Mouse (Mus musculus) monocyte, adult 5-6 weeks (primary cell): ENCODE results near the gene Cyb561d2. TPM values are rescaled to one million over a fixed set of nuclear protein-coding genes. Genes with fewer than 3 reads are reported as not detected.
A peak's percentile ranks its signal among the peaks of the same experiment; 100 is the strongest.
"Not testable (repeated sequence)": the region's sequence is repeated elsewhere in the genome, so short reads cannot be mapped to it uniquely, and the experiment has no call there.

Experiments
- ATAC-seq: fragments of 153-309, 156-312 bp; replicated peaks from 2 replicates; pipeline ENCODE4 v1.8.0; 2017; ENCODE audit warnings: mild to moderate bottlenecking; ENCODE audit not compliant: low TSS enrichment, insufficient number of reproducible peaks, severe bottlenecking, poor library complexity, low FRiP score
- total RNA-seq: library from RNA; stranded (forward); fragments of 200-1000, 200-491, 200-594 nt; gene quantifications from 3 replicates; pipeline ENCODE4 v1.2.3, GENCODE M21; 2017

The Cyb561d2 gene
- total RNA-seq, 1 experiment from 2014 or later, result 27.2 TPM

DNA sequence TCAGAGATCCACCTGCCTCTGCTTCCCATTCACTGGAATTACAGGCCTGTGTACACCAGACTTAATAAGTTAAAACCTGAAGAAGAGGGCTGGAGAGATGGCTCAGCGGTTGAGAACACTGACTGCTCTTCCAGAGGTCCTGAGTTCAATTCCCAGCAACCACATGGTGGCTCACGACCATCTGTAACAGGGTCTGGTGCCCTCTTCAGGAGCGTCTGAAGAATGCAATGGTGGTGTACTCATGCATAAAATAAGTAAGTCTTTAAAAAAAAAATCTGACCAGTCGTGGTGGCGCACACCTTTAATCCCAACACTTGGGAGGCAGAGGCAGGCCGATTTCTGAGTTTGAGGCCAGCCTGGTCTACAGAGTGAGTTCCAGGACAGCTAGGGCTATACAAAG, 31.8 kb upstream of the Cyb561d2 start:
- not testable (repeated sequence) for ATAC-seq

DNA sequence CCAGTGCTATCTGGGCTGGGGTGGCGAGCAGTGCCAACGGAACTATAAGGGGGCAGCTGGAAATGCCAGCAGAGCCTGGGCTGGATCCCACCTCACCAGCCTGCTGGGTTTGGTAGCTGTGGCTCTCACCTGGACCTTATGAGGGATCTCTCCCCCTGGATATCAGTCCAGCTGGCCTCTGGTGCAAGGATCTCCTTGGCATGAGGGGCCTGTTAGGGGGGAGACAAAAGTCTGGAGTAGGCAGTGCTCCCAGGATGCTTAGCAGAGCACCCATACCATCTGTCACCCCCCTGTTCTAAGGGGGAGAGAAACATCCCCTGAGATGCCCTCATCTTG, 30.3 kb upstream of the Cyb561d2 start:
- ATAC-seq, result no peak

DNA sequence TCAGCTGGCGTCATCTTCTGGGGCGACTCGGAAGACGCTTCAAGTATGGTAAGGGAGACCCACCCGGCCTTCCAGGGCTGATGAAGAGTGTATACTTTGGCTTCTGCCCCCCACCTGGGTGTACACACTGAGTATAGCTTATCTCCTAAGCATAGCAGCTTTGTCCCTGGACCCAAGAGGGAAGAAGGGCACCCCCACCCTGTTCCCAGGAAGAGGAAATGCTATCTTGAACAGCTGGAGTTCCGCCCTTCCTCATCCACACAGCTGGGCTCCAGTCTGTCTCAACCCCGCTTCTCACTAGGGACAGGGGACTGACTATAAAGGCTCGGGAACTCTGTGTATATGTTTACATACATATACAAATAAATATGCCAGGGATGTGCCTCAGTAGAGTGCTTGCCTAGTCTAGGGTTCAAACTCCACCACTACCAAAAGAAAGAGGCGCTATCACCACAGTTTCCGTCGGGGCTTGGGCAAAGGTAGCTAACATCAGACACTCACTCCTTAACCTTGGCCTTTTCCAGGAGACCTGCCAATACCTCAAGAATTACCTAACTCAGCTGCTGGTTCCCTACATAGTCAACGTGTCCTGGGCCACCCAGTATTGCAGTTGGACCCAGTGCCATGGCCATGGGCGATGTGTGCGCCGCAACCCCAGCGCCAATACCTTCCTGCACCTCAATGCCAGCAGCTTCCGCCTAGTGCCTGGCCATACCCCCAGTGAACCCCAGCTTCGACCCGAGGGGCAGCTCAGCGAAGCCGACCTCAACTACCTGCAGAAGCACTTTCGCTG, 29.7 kb upstream of the Cyb561d2 start:
- no peak for ATAC-seq

DNA sequence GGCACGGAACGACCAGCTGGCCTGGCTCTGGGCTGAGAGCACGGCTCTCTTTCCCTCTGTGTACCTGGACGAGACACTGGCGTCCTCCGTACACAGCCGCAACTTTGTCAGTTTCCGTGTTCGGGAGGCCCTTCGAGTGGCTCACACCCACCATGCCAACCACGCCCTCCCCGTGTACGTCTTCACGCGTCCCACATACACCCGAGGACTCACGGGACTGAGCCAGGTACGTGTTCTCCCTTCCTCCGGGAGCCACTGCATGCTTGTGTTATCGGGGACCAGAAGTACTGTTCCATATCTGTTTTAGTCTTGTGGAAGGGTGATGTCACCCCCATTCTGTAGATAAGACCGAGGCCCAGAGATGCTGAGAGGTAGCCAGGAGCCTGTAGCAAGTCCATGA, 28.9 kb upstream of the Cyb561d2 start:
- ATAC-seq, result no peak

DNA sequence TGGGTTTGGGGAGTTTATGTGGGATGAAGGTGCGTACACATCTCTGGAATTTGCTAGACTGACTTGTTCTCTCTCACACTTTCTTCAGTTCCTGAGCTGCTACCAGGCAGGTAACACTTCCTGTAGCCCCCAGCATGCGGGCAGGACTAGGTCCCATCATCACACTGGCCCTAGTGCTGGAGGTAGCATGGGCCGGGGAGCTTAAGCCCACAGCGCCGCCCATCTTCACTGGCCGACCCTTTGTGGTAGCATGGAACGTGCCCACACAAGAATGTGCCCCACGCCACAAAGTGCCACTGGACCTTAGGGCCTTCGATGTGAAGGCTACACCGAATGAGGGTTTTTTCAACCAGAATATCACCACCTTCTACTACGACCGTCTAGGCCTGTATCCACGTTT, 28.0 kb upstream of the Cyb561d2 start:
- no peak for ATAC-seq

DNA sequence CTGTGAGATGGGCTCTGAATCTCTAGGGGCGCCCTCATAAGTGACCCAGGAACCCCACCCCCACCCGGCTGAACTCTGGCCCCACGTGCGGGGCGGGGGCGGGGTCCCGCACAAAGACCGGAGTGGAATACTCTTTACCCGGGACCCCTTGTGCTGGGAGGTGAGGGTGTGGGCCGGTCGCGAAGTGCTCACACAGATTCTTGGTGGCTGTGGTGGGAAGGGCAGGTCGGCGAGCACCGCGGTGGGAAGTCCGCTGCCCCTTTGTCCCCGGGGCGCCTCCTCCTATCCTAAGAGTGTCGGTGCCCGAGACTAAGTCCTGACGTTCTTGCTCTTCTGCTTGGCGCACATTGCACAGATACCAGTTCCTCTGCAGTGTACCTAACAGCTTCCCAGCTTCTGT, 27.3 kb upstream of the Cyb561d2 start:
- no peak for ATAC-seq

DNA sequence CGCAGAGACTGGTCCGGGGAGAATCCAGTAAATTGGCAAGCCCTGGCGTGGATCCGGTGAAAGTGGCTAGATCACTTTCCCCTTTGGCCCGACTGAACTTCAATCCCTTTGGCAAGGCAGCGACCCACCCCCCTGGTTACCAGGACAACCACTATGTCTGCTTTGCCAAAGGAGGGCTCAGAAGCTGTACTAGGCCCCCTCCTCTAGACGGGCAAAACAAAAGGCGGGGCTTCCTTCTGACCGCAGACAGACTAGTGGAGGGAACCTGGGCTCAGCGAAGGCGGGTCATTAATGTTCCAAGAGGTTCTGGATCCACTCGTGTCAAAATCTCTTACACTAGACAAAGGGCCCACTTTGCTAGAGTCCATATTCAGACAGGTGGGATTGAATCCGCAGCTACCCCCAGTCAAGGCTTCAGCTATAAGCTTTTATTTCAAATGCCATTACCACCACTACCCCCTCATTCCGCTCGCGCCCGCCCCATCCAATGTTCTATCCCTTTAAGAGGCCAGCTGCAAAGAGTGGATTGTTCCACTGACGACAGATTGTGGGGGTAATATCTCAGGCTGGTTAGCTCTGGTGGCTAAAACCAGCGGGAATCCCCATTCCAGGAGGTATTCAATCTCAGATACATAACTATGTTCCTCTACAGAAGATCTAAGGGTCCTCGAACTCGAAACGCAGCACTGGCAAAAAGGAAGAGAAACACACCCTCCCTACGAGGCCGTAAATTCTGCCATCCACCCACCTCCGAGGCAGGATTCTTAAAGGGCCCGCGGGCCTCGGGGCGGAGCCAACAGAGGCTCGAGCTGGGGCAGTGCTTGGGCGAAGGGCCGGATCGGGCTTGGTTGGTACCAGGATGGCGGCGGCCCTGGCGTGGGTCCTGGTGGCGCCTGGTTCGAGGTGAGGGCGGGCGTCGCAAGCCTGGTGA, 26.6 kb upstream of the Cyb561d2 start:
- peak; percentile 73 for ATAC-seq

DNA sequence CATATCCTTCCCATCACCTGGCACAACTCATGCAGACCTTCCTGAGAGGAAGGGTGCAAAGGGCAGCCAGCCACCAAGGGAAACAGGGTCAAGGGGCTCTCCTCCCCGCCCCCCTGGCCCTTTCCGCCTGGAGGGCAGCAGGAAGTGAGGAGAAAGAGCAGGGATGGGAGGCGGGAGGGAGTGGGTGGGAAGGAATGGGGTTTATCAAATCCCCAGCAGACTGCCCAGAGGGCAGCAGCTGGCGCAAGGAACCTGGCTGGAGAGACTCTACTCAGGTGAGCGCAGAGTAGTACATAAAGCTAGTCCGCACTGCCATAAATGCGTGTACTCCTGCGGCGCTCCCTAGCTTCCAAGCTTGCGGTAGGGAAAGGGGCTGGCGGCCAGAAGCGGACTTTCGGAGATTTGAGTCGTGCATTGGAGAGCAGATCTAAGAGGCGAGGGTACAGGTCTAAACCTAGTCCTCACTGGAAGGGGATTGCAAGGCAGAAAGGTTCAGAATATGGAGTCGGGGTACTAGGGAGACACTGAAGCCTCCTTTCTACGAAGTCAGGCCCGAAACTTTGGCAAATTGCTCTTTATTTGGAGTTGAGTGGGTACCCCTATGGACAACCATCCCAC, 25.8 kb upstream of the Cyb561d2 start, which contains the start of gene Hyal2:
Hyal2 (plus strand) TSS at position 244 of the 618 bp plus-strand sequence.
- ATAC-seq, result no peak

DNA sequence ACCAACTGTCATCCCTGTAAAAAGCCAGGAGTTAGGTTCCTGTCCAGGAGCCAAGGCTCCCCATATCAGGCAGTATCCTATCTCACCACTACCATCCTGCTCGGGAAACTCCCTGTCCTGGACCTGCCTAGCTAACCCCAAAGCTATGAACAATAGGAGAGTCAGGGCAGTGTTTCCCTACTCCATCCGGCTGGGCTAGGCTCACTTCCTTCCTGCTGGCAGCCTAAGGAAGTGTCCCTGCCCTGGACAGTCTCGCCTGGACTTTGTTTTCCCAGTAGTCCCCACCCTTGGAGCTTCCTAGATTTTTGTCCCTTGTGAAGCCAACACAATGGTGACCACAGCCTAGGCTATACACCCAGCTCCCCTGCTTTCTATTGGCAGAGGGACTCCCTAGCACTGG, 24.9 kb upstream of the Cyb561d2 start:
- ATAC-seq, result no peak

DNA sequence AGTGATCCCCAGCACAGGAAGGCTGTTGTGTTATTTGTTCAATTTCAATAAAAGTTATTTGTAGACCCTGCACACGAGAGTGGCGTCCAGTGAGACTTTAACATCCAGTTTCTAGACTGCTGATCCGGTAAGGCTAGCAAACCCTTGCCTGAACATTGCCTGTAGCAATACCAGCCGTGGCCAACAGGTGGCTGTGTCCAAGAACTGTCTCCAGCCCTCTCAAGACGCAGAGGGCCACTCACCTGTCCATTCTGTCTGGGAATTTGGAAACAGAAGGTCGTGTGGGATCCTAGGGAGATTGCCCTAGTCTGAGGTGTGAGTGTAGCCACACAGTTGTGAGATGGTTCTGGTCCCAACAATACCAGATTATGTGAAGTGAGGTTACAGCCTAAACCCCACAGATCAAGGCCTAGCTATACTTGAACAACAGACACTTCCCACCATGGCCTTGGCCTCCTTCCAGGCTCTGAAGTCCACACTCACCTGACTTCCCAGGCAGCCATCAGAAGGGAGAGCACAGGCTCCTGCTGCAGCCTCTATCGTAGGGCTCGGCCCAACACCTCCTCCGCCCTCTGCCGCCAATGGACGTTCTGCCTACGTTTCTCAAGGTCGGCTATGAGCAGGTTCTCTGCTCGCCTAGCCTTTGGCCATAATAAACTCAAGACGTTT, 24.2 kb upstream of the Cyb561d2 start:
- 0 out of 2 replicates have a peak, but pooled peaks have one; percentile 32 for ATAC-seq

DNA sequence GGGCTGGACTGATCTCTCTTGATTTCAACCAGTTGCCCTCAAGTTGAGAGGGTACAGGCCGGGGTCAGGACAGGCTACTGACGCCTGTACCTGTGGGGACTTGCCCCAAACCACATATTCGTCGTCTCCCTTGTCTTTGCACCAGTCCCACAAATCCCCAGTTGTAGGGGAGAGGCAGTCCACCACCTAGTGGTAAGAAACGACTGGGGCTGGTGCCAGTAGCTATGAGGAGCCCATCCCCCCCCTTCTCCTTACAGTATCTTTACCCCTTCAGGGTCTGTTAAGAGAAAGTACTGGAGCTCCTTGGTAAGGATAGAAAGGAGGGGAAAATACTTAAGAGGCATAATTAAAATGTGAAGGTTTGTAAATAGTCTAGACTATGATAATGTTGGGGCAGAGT, 23.6 kb upstream of the Cyb561d2 start:
- not testable (repeated sequence) for ATAC-seq

DNA sequence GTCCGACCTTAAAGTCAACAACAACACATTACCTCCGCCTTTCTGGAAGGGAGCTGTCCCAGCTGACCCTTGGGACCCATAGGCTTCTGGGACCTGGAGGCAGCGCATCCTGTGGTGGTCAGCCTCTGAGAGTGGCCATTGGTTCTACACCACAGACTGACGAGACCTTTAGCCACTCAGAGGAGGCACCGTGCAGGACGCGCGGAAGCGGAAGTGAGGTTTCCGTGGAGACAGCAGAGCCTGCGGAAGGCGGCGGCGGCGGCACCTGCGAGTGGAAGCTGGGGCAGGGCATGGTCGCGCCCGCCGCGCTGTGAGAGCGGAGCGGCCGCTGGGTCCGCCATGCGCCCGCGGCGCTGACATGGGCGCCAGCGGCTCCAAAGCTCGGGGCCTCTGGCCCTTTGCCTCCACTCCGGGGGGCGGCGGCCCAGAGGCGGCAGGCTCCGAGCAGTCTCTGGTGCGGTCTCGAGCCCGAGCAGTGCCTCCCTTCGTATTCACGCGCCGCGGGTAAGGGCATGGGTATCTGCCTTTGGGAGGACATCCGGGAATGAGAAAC, 21.1 kb upstream of the Cyb561d2 start, which contains the start of gene Tusc2:
Tusc2 (plus strand) TSS at position 227 of the 553 bp plus-strand sequence.
- peak; percentile 96 for ATAC-seq

DNA sequence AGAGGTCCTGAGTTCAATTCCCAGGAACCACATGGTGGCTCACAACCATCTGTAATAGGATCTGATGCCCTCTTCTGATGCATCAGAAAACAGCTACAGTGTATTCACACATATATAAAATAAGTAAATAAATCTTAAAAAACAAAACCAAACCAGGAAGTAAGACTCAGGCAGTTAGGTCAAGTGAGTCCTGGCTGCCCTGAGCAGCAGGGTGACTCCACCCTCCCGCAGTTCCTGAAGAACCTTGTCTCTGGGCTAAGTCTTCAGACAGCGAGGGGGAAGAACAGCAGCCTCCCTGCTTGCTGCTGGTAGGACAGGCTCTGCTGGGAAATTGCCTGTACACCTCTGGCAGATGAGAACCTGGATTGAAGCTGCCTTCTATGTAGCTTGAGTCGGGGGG, 14.4 kb upstream of the Cyb561d2 start:
- ATAC-seq, result no peak

DNA sequence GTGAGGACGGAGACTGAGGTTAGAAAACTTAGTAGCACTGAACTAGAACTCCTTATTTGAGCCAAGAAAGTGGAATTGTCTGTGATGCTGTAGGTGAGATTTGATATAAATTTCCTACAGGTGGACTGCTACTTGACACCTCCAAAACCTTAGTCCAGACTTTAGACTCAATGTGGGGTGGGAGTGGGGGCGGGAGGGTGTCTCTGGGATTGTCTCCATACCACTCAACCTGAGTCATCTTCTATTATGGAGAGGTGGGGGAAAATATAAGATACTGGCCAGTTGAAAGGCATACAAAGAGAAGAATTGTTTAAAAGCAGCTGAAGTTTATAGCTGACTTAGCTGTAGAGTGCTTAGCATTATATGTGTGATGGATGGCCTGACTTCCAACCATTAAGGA, 13.7 kb upstream of the Cyb561d2 start:
- no peak for ATAC-seq

DNA sequence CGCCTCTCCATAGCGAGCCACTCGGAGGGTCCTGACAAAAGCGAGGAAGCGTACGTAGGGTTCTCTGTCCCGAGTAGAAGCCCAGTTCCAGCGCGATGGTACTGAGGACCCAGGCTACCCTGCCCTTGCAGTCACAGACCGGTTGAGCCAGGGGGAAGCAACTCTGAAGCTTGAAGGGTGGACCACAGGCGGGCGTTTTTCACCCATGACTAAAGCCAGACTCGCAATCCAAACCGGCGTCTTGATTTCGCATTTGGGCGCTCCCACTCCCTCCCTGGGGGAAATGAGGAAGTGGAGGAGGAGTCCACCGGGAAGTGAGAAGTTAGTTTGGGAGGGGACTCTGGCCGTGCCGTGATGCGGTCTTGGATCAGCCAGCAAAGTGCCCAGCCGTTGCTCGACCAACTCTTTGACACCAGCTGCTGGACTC, 13.1 kb upstream of the Cyb561d2 start:
- ATAC-seq, result peak; percentile 29

DNA sequence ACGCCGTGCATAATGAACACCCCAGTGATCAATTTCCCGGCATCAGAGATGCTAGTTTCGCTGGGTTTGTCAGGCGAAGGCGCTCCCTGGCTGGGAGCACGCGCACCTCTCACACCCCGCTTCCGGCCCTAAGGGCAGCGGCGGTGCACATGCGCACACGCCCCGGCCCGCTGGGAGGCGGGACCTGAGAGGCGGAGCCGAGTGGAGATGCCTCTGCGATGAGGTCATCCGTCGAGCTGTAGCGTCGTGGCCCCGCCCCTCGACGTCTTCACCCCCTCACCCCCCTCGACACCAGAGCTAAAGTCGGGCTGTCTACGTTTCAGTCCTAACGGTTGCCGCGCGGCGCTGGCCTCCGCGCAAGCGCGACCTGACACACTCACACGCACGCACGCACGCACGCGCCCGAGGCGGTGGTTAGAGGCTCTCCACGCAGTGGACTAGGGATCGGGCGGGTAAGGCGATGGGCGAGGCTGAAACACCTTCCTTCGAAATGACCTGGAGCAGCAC, 12.4 kb upstream of the Cyb561d2 start:
- peak; percentile 76 for ATAC-seq

DNA sequence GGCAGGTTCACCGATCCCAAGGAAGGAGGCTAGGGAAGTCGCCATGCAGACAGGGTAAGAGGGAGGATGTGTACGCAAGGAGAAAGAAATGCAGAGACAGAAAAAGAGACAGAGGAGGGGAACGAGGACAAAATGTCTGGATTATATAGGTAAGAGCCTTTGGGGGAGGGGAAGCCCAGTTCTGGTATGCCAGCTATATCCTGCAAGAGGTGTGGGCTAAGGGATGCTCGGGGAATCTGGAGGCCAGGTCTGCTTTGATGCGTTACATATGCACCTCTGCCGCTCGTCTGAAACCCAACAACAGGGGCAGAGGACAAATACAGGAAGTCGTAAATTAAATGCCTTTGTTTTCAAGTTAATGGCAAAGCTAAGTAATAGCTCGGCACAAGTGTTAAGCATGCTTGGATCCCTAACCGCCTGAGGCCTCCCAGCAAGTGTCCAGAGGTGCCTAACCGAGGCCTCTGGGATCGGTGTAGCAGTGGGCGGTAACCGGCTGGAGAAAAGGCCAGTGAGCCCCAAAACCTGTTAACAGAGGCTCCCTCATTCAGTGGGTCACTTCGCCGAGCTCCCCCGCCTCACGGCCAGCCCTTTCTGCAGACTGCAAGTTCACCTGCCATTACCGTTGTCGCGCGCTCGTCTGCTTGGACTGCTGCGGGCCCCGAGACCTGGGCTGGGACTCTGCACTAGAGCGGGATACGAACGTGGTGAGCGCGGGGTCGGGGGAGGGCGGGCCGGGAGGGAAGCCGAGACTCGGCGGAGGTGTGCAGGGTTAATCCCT, 11.7 kb upstream of the Cyb561d2 start:
- ATAC-seq, result no peak
